Mouse (Mus musculus): ENCODE data around the gene Zfp385b.

DNA sequence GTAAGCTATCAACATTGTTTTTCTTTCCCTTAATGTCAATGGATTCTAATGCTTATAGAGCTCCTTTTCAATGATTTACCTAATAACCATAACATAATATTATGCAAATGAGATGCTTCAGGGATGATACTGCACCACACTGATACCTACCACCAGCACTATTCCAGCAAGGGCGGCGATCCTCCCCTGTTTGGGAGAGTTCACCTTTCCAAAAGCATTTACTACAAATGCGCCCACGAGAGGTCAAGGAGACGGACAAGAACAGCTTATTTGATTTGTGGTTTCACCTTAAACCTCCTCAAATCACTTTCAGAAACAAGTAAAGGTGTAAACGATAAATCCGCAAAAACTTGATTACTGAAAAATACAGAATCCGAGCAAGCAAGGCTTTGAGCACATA, 4.5 kb downstream of the Zfp385b start:
- no peak for TF ChIP-seq POLR2A (IDR thresholded peaks at IDR 0.05; ENCODE audit: borderline replicate concordance, control insufficient read depth, low read depth, low read length)
- no peak for TF ChIP-seq CTCF (IDR thresholded peaks at IDR 0.05; ENCODE audit: control insufficient read depth, insufficient read depth, low read length)
